Mouse (Mus musculus): ENCODE data around the gene Fmnl2. TPM values are rescaled to one million over a fixed set of nuclear protein-coding genes. Genes with fewer than 3 reads are reported as not detected.

Gene Fmnl2
- polyA plus RNA-seq, 1 experiment, result 0.61 TPM

- Histone ChIP-seq H3K4me1 (ENCODE audit: control insufficient read depth, insufficient read depth, insufficient read length, low read length) (no peaks in the 10 kb centered on the region), H3K27ac (ENCODE audit: insufficient read depth, low read depth, low read length) (no peak overlapping the region), H3K27me3 (ENCODE audit: control insufficient read depth, insufficient read depth, low read length) (no peaks in the 10 kb centered on the region), H3K36me3 (ENCODE audit: control insufficient read depth, insufficient read depth, low read length) (no peaks in the 10 kb centered on the region), H3K4me3 (ENCODE audit: low read depth, low read length) (no peak overlapping the region)
- TF ChIP-seq CTCF (IDR thresholded peaks at IDR 0.05; ENCODE audit: extremely low read depth, insufficient read length, insufficient replicate concordance, low read depth, low read length), result no peak
- no peak for TF ChIP-seq POLR2A (IDR thresholded peaks at IDR 0.05; ENCODE audit: low read depth, low read length)
- 90% methylated on average over 8 of the region's 8 CpGs for WGBS
Measured at GRCm38 (mm10) chr2:53106472-53106871, 248.8 kb downstream of the Fmnl2 start.

GRCm38 (mm10) chr2:53108547-53108946 lies 250.9 kb downstream of the Fmnl2 start:
- WGBS, result 74% methylated on average over 5 of the region's 5 CpGs

GRCm38 (mm10) chr2:53121797-53122196 lies 264.1 kb downstream of the Fmnl2 start:
- WGBS, result 65% methylated on average over 5 of the region's 5 CpGs
- Histone ChIP-seq H3K4me1 (ENCODE audit: control insufficient read depth, insufficient read depth, insufficient read length, low read length) (no peaks in the 10 kb centered on the region), H3K36me3 (ENCODE audit: control insufficient read depth, insufficient read depth, low read length) (no peaks in the 10 kb centered on the region), H3K27me3 (ENCODE audit: control insufficient read depth, insufficient read depth, low read length) (no peaks in the 10 kb centered on the region), H3K4me3 (ENCODE audit: low read depth, low read length) (no peak overlapping the region), H3K27ac (ENCODE audit: insufficient read depth, low read depth, low read length) (no peak overlapping the region)
- TF ChIP-seq POLR2A (IDR thresholded peaks at IDR 0.05; ENCODE audit: low read depth, low read length) (no peak), CTCF (IDR thresholded peaks at IDR 0.05; ENCODE audit: extremely low read depth, insufficient read length, insufficient replicate concordance, low read depth, low read length) (peak; percentile 27; the same call in 1 of the 2 replicates)

More at GRCm38 (mm10) chr2:53108547-53108946, 250.9 kb downstream of the Fmnl2 start:
- Histone ChIP-seq H3K36me3 (ENCODE audit: control insufficient read depth, insufficient read depth, low read length) (no peaks in the 10 kb centered on the region), H3K4me1 (ENCODE audit: control insufficient read depth, insufficient read depth, insufficient read length, low read length) (no peaks in the 10 kb centered on the region), H3K4me3 (ENCODE audit: low read depth, low read length) (no peak overlapping the region), H3K27me3 (ENCODE audit: control insufficient read depth, insufficient read depth, low read length) (no peaks in the 10 kb centered on the region), H3K27ac (ENCODE audit: insufficient read depth, low read depth, low read length) (no peak overlapping the region)
- TF ChIP-seq POLR2A (IDR thresholded peaks at IDR 0.05; ENCODE audit: low read depth, low read length) (no peak), CTCF (IDR thresholded peaks at IDR 0.05; ENCODE audit: extremely low read depth, insufficient read length, insufficient replicate concordance, low read depth, low read length) (no peak)

- Histone ChIP-seq H3K4me3 (ENCODE audit: low read depth, low read length) (no peak overlapping the region), H3K27me3 (ENCODE audit: control insufficient read depth, insufficient read depth, low read length) (no peaks in the 10 kb centered on the region), H3K27ac (ENCODE audit: insufficient read depth, low read depth, low read length) (no peak overlapping the region), H3K36me3 (ENCODE audit: control insufficient read depth, insufficient read depth, low read length) (no peaks in the 10 kb centered on the region), H3K4me1 (ENCODE audit: control insufficient read depth, insufficient read depth, insufficient read length, low read length) (peaks cover 3% of the 10 kb centered on the region; the same call in 1 of the 2 replicates)
- 88% methylated on average over 3 of the region's 3 CpGs for WGBS
- no peak for TF ChIP-seq CTCF (IDR thresholded peaks at IDR 0.05; ENCODE audit: extremely low read depth, insufficient read length, insufficient replicate concordance, low read depth, low read length)
- no peak for TF ChIP-seq POLR2A (IDR thresholded peaks at IDR 0.05; ENCODE audit: low read depth, low read length)
Measured at GRCm38 (mm10) chr2:53125998-53126397, 268.3 kb downstream of the Fmnl2 start.

- H3K27me3 ChIP-seq (ENCODE audit: control insufficient read depth, insufficient read depth, low read length), result no peaks in the 10 kb centered on the region
- TF ChIP-seq CTCF (IDR thresholded peaks at IDR 0.05; ENCODE audit: extremely low read depth, insufficient read length, insufficient replicate concordance, low read depth, low read length) (no peak), POLR2A (IDR thresholded peaks at IDR 0.05; ENCODE audit: low read depth, low read length) (no peak)
- 0 out of 2 replicates have a peak, but pooled peaks cover 3% of the 10 kb centered on the region for H3K36me3 ChIP-seq (ENCODE audit: control insufficient read depth, insufficient read depth, low read length)
- WGBS, result 25% methylated on average over 6 of the region's 6 CpGs
- no peak overlapping the region for H3K27ac ChIP-seq (ENCODE audit: insufficient read depth, low read depth, low read length)
- H3K4me1 ChIP-seq (ENCODE audit: control insufficient read depth, insufficient read depth, insufficient read length, low read length), result peaks cover 3% of the 10 kb centered on the region; the same call in 1 of the 2 replicates
- no peak overlapping the region for H3K4me3 ChIP-seq (ENCODE audit: low read depth, low read length)
Measured at GRCm38 (mm10) chr2:53129070-53129469, 271.4 kb downstream of the Fmnl2 start.

GRCm38 (mm10) chr2:53131567-53131966 lies 273.9 kb downstream of the Fmnl2 start:
- TF ChIP-seq CTCF (IDR thresholded peaks at IDR 0.05; ENCODE audit: extremely low read depth, insufficient read length, insufficient replicate concordance, low read depth, low read length), result no peak
- H3K36me3 ChIP-seq (ENCODE audit: control insufficient read depth, insufficient read depth, low read length), result 0 out of 2 replicates have a peak, but pooled peaks cover 6% of the 10 kb centered on the region
- peaks cover 3% of the 10 kb centered on the region; the same call in 1 of the 2 replicates for H3K4me1 ChIP-seq (ENCODE audit: control insufficient read depth, insufficient read depth, insufficient read length, low read length)
- H3K4me3 ChIP-seq (ENCODE audit: low read depth, low read length), result no peak overlapping the region
- WGBS, result 96% methylated on average over 9 of the region's 9 CpGs
- H3K27me3 ChIP-seq (ENCODE audit: control insufficient read depth, insufficient read depth, low read length), result no peaks in the 10 kb centered on the region
- H3K27ac ChIP-seq (ENCODE audit: insufficient read depth, low read depth, low read length), result no peak overlapping the region

GRCm38 (mm10) chr2:53146852-53147251 lies 289.2 kb downstream of the Fmnl2 start:
- Histone ChIP-seq H3K27ac (ENCODE audit: insufficient read depth, low read depth, low read length) (no peak overlapping the region), H3K4me3 (ENCODE audit: low read depth, low read length) (no peak overlapping the region), H3K4me1 (ENCODE audit: control insufficient read depth, insufficient read depth, insufficient read length, low read length) (no peaks in the 10 kb centered on the region), H3K36me3 (ENCODE audit: control insufficient read depth, insufficient read depth, low read length) (peaks cover 37% of the 10 kb centered on the region), H3K27me3 (ENCODE audit: control insufficient read depth, insufficient read depth, low read length) (no peaks in the 10 kb centered on the region)
- no peak for TF ChIP-seq CTCF (IDR thresholded peaks at IDR 0.05; ENCODE audit: extremely low read depth, insufficient read length, insufficient replicate concordance, low read depth, low read length)
- no peak for TF ChIP-seq POLR2A (IDR thresholded peaks at IDR 0.05; ENCODE audit: low read depth, low read length)
